Mouse (Mus musculus) heart, postnatal 10 days (tissue): ENCODE data around the gene Il20ra. TPM values are rescaled to one million over a fixed set of nuclear protein-coding genes. Genes with fewer than 3 reads are reported as not detected.
A peak's percentile ranks its signal among the peaks of the same experiment; 100 is the strongest.
"Not testable (repeated sequence)": the region's sequence is repeated elsewhere in the genome, so short reads cannot be mapped to it uniquely, and the experiment has no call there.

Source experiments
- DNase-seq, 2 experiments: peaks; one replicate each; pipeline ENCODE4 v3.0.0; 2021
- intact Hi-C: fragments of 180-260 bp; cut with DNase I; formaldehyde crosslinking; loops from one replicate; pipeline ENCODE4 v1.15.1; 2025
- total RNA-seq, 2 experiments: library from RNA; stranded (reverse); gene quantifications; 2 replicates each; pipeline ENCODE4 v1.2.3; 2021

Il20ra gene
- total RNA-seq = not detected

DNA sequence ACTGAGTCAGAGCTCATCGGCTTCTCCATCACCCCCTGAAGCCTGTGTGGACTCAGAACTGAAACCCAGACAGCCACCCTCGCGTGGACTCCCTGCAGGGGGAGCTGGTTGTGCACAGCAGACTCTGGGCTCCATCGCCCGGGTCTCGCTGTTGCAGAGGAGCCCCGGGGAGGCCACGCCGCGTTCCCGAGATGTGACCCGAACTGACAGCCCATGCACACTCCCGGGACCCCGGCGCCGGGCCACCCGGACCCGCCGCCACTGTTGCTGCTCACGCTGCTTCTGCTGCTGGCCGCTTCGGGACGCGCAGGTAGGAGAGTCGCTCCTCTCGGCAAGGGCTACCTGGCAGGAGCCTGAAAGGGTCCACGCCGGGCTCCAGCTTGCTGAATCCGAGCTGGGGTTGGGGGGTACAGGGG lies at the start of gene Il20ra:
Il20ra (plus strand) TSS at position 150 of the 416 bp plus-strand sequence.
- DNase-seq = peak; percentile 49 to 54
- intact Hi-C loops = loop anchor here (2.0 to 10.0 kb wide), 2 partner anchors 182 to 412 kb away; no protein-coding TSS in a partner anchor

DNA sequence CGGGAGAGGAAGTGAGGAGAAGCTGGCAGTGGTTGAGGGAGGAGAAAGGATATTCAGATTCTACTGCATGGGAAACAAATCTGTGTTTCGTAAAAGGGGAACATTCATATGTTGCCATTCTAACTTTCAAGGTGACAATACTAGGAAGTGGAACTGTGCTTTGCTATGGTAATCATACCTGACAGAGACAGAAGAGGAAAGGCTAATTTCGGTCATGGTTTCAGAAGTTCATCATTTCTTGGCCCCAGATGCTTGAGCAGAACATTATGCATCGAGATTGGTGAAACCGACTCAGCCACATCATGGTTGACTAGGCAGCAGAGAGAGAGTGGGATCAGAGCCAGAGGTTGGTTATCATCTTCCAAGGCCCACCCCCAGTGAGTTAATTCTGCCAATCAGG lies 43.4 kb upstream of the Il20ra start:
- DNase-seq = no peak
- intact Hi-C loops = no loop called here

GRCm38 (mm10) chr10:19672015-19672414 lies 40.4 kb upstream of the Il20ra start:
- DNase-seq = no peak
- intact Hi-C loops = loop anchor here (5.0 kb wide), 2 partner anchors 150 to 430 kb away; no protein-coding TSS in a partner anchor

- intact Hi-C loops = loop anchor here (1.0 to 5.0 kb wide), 3 partner anchors 151 to 431 kb away; no protein-coding TSS in a partner anchor
- DNase-seq = no peak
Observed at GRCm38 (mm10) chr10:19673146-19673545, 39.2 kb upstream of the Il20ra start.

DNA sequence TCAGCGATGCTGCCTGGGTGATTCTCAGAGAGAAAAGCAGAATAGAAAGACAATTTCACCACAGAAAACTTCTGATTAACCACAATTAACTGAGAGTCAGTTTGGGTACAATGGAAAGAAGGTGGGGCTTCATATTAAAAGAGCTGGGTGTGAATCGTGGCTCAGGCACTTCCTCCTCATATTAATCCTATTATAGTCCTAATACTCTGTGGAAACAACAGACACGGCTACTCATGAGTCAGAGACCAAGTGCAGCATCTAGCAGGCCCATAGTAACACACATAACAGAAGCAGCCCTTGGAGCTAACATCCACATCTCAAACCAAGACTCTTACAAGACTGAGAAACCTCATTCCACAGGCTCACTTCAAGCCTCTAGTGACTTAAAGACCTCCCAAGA lies 24.7 kb upstream of the Il20ra start:
- DNase-seq = no peak
- intact Hi-C loops = no loop called here

- DNase-seq = no peak
- intact Hi-C loops = loop anchor here (5.0 to 10.0 kb wide), 3 partner anchors 169 to 776 kb away; no protein-coding TSS in a partner anchor
Observed at GRCm38 (mm10) chr10:19691287-19691686, 21.1 kb upstream of the Il20ra start.

GRCm38 (mm10) chr10:19691771-19692170 lies 20.6 kb upstream of the Il20ra start:
- peak; percentile 26 to 38 for DNase-seq
- intact Hi-C loops = loop anchor here (2.0 to 10.0 kb wide), 4 partner anchors 169 to 777 kb away; no protein-coding TSS in a partner anchor

DNA sequence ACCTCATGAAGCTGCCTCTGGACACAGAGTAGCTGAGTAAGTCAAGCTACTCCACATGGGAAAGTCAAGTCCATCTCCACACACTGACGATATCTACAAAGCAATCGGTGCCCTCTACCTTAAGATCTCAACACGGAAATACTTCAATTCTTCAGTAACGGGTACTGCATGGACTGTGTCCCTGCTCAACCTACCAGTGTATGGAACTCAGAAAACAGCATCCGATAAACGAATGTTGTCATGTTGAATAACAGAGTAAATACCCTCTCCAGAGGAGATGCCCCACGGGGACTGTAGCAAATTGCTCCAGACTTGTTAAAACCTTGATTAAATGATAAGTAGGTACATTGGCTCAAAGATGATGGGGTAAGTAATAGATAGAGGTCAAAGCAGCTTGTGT lies 20.0 kb upstream of the Il20ra start:
- intact Hi-C loops = loop anchor here (2.0 to 10.0 kb wide), 4 partner anchors 170 to 778 kb away; no protein-coding TSS in a partner anchor
- no peak for DNase-seq

- intact Hi-C loops = loop anchor here (1.0 to 10.0 kb wide), 5 partner anchors 171 to 778 kb away; no protein-coding TSS in a partner anchor
- DNase-seq = peak; percentile 65 to 69
Observed at GRCm38 (mm10) chr10:19692988-19693387, 19.4 kb upstream of the Il20ra start.

DNA sequence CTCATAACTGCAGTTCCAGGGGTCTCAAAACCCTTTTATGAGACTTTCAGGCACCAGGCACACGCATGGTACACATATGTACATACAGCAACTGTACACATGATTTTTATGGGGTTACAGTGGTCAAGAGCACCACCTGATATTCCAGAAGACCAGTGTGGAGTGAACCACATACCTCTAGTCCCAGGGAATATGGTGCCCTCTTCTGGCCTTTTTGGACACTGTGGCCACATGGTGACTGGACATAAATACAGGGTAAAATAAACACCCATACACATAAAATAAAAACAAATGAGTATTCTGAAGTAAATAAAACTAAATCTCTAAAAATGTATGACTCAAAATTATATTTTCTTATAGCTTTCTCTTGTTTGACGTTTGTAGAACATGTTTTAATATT lies 18.7 kb upstream of the Il20ra start:
- intact Hi-C loops = loop anchor here (1.0 to 10.0 kb wide), 5 partner anchors 171 to 779 kb away; no protein-coding TSS in a partner anchor
- DNase-seq = peak in 1 of 2 experiments; percentile 23

DNA sequence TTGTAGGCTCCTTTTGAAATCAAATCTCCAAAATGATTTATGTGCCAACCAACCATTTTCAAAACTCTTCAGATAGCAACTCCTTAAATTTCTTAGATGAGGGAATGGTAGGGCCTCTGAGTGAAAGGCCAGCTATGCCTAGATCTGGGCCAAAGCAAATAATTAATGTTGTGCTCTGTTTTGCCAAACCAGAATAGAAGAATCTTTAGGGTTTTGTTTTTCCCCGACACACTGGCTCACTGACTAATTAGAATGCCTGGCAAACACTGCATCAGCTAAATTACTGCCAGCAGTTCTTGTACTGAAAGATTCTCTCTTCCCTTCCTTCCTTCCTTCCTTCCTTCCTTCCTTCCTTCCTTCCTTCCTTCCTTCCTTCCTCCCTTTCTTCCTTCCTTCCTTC lies 13.0 kb upstream of the Il20ra start:
- intact Hi-C loops = loop anchor here (10.0 kb wide), 1 partner anchor 785 kb away; no protein-coding TSS in a partner anchor
- no peak for DNase-seq

- intact Hi-C loops = no loop called here
- DNase-seq = no peak
Observed at GRCm38 (mm10) chr10:19704445-19704844, 7.9 kb upstream of the Il20ra start.

DNA sequence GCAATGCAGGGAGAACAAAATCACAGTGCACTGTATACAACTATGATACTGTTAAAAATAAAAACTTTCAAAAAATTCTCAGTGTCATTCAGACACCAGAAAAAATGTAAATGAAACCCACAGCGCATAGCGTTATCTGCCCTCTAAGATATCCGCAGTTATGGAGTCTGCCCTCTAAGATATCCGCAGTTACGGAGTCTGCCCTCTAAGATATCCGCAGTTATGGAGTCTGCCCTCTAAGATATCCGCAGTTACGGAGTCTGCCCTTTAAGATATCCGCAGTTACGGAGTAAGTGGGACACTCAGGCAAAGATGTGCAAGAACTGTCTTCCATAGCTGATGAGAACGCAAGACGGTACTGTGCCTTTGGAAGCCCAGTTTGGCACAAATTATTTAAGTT lies 4.6 kb upstream of the Il20ra start:
- no peak for DNase-seq
- intact Hi-C loops = no loop called here

DNA sequence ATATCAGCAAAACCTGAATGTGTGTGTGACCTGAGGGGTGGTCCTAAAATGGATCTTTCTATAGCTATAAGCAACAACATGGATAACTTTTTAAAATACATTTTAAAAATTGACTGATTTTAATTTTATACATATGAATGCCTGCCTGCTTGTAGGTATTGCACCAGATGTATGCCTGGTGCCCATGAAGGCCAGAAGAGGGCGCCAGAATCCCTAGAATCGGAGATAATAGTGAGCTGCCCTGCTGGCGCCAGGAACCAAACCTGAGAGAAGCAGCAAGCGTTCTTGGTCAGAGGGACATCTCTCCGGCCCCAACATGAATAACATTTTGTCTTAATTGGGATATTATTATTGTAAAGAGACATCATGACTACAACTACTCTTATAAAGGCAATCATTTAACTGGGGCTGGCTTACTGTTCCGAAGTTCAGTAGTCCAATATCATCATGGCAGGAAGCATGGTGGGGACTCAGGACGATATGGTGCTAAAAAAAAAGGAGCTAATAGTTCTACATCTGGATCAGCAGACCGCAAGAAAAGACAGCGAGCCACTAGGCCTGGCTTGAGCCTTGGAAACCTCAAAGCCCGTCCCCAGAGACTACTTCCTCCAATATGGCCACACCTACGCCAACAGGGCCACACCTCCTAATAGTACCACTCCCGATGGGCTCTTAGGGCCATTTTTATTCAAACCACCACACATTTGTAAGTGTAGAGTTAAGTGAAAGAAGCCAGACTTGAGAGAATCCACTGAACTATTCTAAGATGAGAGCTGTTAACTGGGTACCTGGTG lies 3.9 kb upstream of the Il20ra start:
- intact Hi-C loops = no loop called here

GRCm38 (mm10) chr10:19711020-19711419 lies 1.4 kb upstream of the Il20ra start:
- DNase-seq = no peak
- intact Hi-C loops = loop anchor here (10.0 kb wide), 1 partner anchor 414 kb away; no protein-coding TSS in a partner anchor

More for the DNA sequence above, 3.9 kb upstream of the Il20ra start:
- peak; percentile 13 to 30 for DNase-seq

DNA sequence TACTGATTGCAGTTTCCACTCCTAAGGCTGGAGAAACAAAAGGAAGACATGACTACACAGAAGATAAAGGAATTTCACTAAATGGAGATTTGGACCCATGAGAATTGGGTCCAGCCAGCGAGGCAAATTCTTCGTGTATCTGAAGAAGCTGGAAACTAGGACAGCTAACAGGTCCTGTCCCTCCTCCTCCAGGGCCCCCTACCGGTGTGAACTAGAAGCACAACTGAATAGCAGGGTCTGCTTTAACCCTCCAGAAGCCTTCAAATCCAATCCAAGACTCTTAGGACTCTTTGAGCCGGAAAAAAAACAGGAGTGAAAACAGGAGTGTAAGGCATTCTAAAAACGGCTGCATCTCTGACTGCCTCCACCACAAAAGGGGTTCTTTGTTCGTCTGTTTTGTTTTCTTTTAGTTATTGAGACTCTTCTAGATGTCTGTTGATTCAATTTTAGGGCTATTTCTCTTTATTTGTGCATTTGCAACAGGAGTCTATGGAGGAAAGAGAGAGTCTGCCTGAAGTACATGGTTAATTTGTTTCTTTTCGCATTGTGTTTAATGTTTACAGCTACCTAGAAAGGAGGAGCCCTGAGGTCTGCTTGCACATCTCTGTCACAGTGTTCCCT lies 709 bp upstream of the Il20ra start:
- peak in 1 of 2 experiments; percentile 23 for DNase-seq
- intact Hi-C loops = loop anchor here (2.0 to 10.0 kb wide), 2 partner anchors 183 to 413 kb away; no protein-coding TSS in a partner anchor

DNA sequence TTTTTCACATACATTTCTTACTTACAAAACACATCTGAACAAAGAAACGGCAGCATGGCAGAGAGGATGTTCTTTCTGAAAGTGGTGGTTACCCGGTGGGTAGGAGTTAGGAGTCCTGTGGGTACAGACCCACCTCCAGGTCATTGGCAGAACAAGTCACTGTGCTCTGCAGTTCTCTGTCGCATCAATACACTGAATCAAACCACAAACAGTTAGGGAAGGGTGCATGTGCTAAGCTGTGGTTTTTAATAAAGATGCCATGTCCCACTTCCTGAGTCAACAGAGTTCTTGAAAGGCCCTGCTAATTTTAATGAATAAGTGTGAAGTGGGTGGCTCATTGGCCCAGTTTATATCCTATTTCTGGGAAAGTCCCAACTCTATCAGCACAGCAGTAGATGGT lies 6.3 kb downstream of the Il20ra start:
- intact Hi-C loops = loop anchor here (10.0 kb wide), 1 partner anchor 406 kb away; no protein-coding TSS in a partner anchor
- no peak for DNase-seq

DNA sequence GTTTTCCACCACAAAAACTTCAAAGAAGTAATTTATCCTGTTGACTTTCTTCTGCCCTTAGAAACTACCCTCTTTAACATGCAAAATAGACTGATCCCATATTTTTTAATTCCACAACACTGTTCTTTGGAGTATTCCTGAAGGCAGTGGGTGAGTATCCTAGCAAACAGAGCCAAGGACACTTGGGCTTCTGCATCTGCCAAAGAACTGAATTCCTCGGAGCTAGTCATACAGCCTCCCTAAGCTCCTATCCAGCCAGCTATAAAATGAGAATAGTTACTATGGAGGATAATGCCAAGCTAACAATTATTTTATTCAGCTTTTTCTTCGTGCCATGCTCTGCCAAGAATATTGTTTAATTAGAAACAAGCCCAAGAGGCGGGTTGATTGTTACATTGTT lies 9.9 kb downstream of the Il20ra start:
- DNase-seq = no peak
- intact Hi-C loops = no loop called here

- intact Hi-C loops = no loop called here
- no peak for DNase-seq
Observed at GRCm38 (mm10) chr10:19724158-19724832, 11.9 kb downstream of the Il20ra start.

- intact Hi-C loops, DNase-seq: not testable (repeated sequence)
Observed at GRCm38 (mm10) chr10:19738442-19738841, 26.1 kb downstream of the Il20ra start.

- intact Hi-C loops = no loop called here
- DNase-seq = no peak
Observed at GRCm38 (mm10) chr10:19745662-19746061, 33.3 kb downstream of the Il20ra start.
